In the genomic region with DNA sequence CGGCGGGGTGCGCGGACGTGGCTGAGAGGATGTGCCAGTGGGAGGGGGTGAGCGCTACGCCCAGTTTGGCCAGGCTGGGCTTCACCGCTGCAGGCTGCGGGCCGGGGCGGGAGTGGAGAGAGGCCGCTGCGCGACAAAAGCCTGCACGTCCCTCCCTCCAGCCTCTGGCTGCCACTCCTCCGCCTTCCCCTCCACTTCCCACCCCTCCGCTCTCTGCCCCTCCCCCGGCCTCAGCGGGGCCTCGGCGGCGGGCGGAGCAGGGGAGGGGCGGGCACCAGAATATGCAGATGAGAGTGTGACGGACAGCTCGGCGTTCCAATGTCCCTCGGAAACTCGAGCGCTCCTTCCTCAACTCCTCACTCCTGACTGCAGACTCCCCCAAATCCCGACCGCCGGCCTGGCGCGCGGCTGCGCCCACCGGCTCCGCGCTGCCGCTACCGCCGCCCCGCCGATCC, we compare ENCODE assay signal across 8 mouse cellular contexts. TPM values are rescaled to one million over a fixed set of nuclear protein-coding genes. Genes with fewer than 3 reads are reported as not detected.
DNase-seq lines count a peak whose midpoint lies in the region; ATAC-seq lines count a peak whose summit lies in the region.

A gene (plus strand): TSS at position 359 of the 455 bp plus-strand sequence.

- H3K4me2 ChIP-seq in intestine, embryonic 14.5 days (ENCODE audit: low read length) = peak within 1 kb of the TSS; percentile 84
- H3K4me2 ChIP-seq in liver, embryonic 15.5 days = peak within 1 kb of the TSS; percentile 65
- peak within 1 kb of the TSS; percentile 67 for H3K4me2 ChIP-seq in neural tube, embryonic 14.5 days (ENCODE audit: low read depth, low read length)

- no peaks in the 10 kb centered on the region for H3K9me3 ChIP-seq in intestine, embryonic 14.5 days (ENCODE audit: control insufficient read depth, low read length)
- H3K9me3 ChIP-seq in liver, embryonic 15.5 days (replicated peaks) = no peaks in the 10 kb centered on the region
- no peaks in the 10 kb centered on the region for H3K9me3 ChIP-seq in neural tube, embryonic 14.5 days (ENCODE audit: control insufficient read depth, low read length)

- H3K27ac ChIP-seq in intestine, embryonic 14.5 days (ENCODE audit: low read depth) = no peak within 1 kb of the TSS
- no peak within 1 kb of the TSS for H3K27ac ChIP-seq in liver, embryonic 15.5 days (replicated peaks)
- peak within 1 kb of the TSS; percentile 60; the same call in 1 of the 2 replicates for H3K27ac ChIP-seq in neural tube, embryonic 14.5 days (ENCODE audit: low read depth, low read length)

- 0 out of 2 replicates have a peak within 1 kb of the TSS, but pooled peaks have one; percentile 20 for H3K9ac ChIP-seq in intestine, embryonic 14.5 days (ENCODE audit: low read length)
- no peak within 1 kb of the TSS for H3K9ac ChIP-seq in liver, embryonic 15.5 days
- peak within 1 kb of the TSS; percentile 61 for H3K9ac ChIP-seq in neural tube, embryonic 14.5 days (replicated peaks; ENCODE audit: low read depth, low read length)

- peak; percentile 77 for DNase-seq in adrenal gland, postnatal 10 days
- DNase-seq in cerebellum, postnatal 25 days = peak; percentile 39 to 59
- DNase-seq in gastrocnemius, postnatal 14 days = peak; percentile 53
- DNase-seq in intestine, embryonic 14.5 days (ENCODE audit: low spot score) = no peak
- DNase-seq in T-cell, adult 2 months (ENCODE audit: low spot score) = no peak
- no peak for DNase-seq in layer of hippocampus, adult 9-11 months

- peak within 1 kb of the TSS; percentile 48 for H3K4me3 ChIP-seq in intestine, embryonic 14.5 days (ENCODE audit: low read depth, low read length)
- H3K4me3 ChIP-seq in liver, embryonic 15.5 days (replicated peaks) = peak within 1 kb of the TSS; percentile 44
- H3K4me3 ChIP-seq in neural tube, embryonic 14.5 days (ENCODE audit: low read depth, low read length) = peak within 1 kb of the TSS; percentile 49

- intact Hi-C loops in gastrocnemius, postnatal 14 days (cut with DNase I; ENCODE audit: low total_unique reads) = no loop called here

- peaks cover 97% of the 10 kb centered on the region for H3K27me3 ChIP-seq in intestine, embryonic 14.5 days (replicated peaks; ENCODE audit: control insufficient read depth, insufficient read depth, low read length)
- H3K27me3 ChIP-seq in liver, embryonic 15.5 days = peaks cover 99% of the 10 kb centered on the region
- H3K27me3 ChIP-seq in neural tube, embryonic 14.5 days (ENCODE audit: control insufficient read depth, insufficient read depth, low read length) = peaks cover 47% of the 10 kb centered on the region

- 0 out of 2 replicates have a peak, but pooled peaks cover 8% of the 10 kb centered on the region for H3K4me1 ChIP-seq in intestine, embryonic 14.5 days (replicated peaks; ENCODE audit: control insufficient read depth, insufficient read depth, low read length)
- H3K4me1 ChIP-seq in liver, embryonic 15.5 days (replicated peaks) = peaks cover 16% of the 10 kb centered on the region; the same call in 1 of the 2 replicates
- peaks cover 17% of the 10 kb centered on the region; the same call in 1 of the 2 replicates for H3K4me1 ChIP-seq in neural tube, embryonic 14.5 days (ENCODE audit: control insufficient read depth, insufficient read depth, low read length)

- peak; percentile 87 for ATAC-seq in intestine, embryonic 14.5 days (replicated peaks; ENCODE audit: low FRiP score, low TSS enrichment, low read depth)
- ATAC-seq in liver, embryonic 15.5 days (ENCODE audit: insufficient read depth) = peak; percentile 62
- ATAC-seq in neural tube, embryonic 14.5 days (ENCODE audit: low read depth) = peak; percentile 88

- no peaks in the 10 kb centered on the region for H3K36me3 ChIP-seq in intestine, embryonic 14.5 days (ENCODE audit: control insufficient read depth, insufficient read depth, low read length)
- H3K36me3 ChIP-seq in liver, embryonic 15.5 days (replicated peaks) = no peaks in the 10 kb centered on the region
- H3K36me3 ChIP-seq in neural tube, embryonic 14.5 days (ENCODE audit: control insufficient read depth, insufficient read depth, low read length) = no peaks in the 10 kb centered on the region

- 1% methylated on average over 39 of the region's 45 CpGs for WGBS in intestine, embryonic 14.5 days
- WGBS in liver, embryonic 15.5 days (ENCODE audit: insufficient replicate concordance) = 3% methylated on average over 24 of the region's 45 CpGs
- WGBS in neural tube, embryonic 14.5 days = 0% methylated on average over 39 of the region's 45 CpGs

RNA-seq across cellular contexts. Expression of the gene that starts here (rescaled TPM):
- under 1 TPM; 0.42 to 0.60 TPM for total RNA-seq in adrenal gland, postnatal 10 days (2021)
- not detected for total RNA-seq in gastrocnemius, postnatal 14 days (2021)
- 0.22 and 0.74 TPM in 2 replicates for polyA plus RNA-seq in intestine, embryonic 14.5 days (2014; fragmentation: Nextera tagmentation; extraction: Ambion mirVana)
- polyA plus RNA-seq in liver, embryonic 15.5 days (2015; fragmentation: Nextera tagmentation; extraction: Ambion mirVana) = not detected in 2 replicates
- polyA plus RNA-seq in neural tube, embryonic 14.5 days (2014; fragmentation: Nextera tagmentation; extraction: Ambion mirVana) = 8.6 and 11.6 TPM in 2 replicates

Comparison
In these comparisons a context has a peak if more than half of its experiments do, and no peak if none do; other contexts are left out.
1. Peak in DNase-seq in adrenal gland, postnatal 10 days; RNA of the gene not detected or under 1 TPM.
2. Peak in DNase-seq in gastrocnemius, postnatal 14 days; RNA of the gene not detected or under 1 TPM.
3. Peak in ATAC-seq, H3K4me3 ChIP-seq, H3K9ac ChIP-seq and H3K4me2 ChIP-seq in intestine, embryonic 14.5 days; RNA of the gene not detected or under 1 TPM.
4. Peak in ATAC-seq, H3K4me3 ChIP-seq and H3K4me2 ChIP-seq in liver, embryonic 15.5 days; RNA of the gene not detected or under 1 TPM.
5. DNase-seq: peak in cerebellum, postnatal 25 days (2 of 2); none in intestine, embryonic 14.5 days (single experiment), T-cell, adult 2 months (single experiment) and layer of hippocampus, adult 9-11 months (single experiment).
6. Peak in every context shown above with its lines, with median percentiles within 50 percentile points of each other: ATAC-seq, H3K4me2 ChIP-seq and H3K4me3 ChIP-seq.